Mouse (Mus musculus) cerebellum, adult 2 months (tissue): ENCODE measurements around the gene Glra4.

ENCODE experiments used
- CTCF ChIP-seq: fragments of 200-500 bp; IDR thresholded peaks from 2 replicates; pipeline ENCODE4 v1.5.1; 2011; ENCODE audit warnings: low read depth, mild to moderate bottlenecking, control low read depth, low read length, moderate library complexity, borderline replicate concordance; ENCODE audit not compliant: insufficient read depth
- POLR2A ChIP-seq: fragments of 200-500 bp; IDR thresholded peaks from 2 replicates; pipeline ENCODE4 v1.6.1; 2011; ENCODE audit warnings: low read length, control low read depth, borderline replicate concordance; ENCODE audit not compliant: insufficient read depth

- TF ChIP-seq CTCF (no peak), POLR2A (peak; percentile 26; the same call in 1 of the 2 replicates)
Measured at GRCm38 (mm10) chrX:136708168-136708681, 71.7 kb downstream of the Glra4 start.
